Mouse (Mus musculus) embryonic facial prominence, embryonic 15.5 days (tissue): ENCODE data around the gene Phf13. TPM values are rescaled to one million over a fixed set of nuclear protein-coding genes. Genes with fewer than 3 reads are reported as not detected.

Source experiments
- ATAC-seq: fragments of 200-750 bp; cut with Nextera tagmentation; 2 replicates; pipeline ENCODE4 v1.8.0; 2017; ENCODE audit warnings: low read depth, moderate TSS enrichment; ENCODE audit not compliant: insufficient number of reproducible peaks, low FRiP score, low TSS enrichment
- H3K27ac ChIP-seq: fragments of 300-500 bp; sonication (generic); replicated peaks from 2 replicates; pipeline ENCODE4 v1.5.1; 2015; ENCODE audit warnings: mild to moderate bottlenecking, inconsistent platforms
- H3K27me3 ChIP-seq: fragments of 300-500 bp; sonication (generic); 2 replicates; pipeline ENCODE4 v1.6.1; 2015; ENCODE audit warnings: inconsistent platforms
- H3K36me3 ChIP-seq: fragments of 300-500 bp; sonication (generic); 2 replicates; pipeline ENCODE4 v1.6.1; 2015; ENCODE audit warnings: mild to moderate bottlenecking, inconsistent platforms
- H3K4me1 ChIP-seq: fragments of 300-500 bp; sonication (generic); 2 replicates; pipeline ENCODE4 v1.6.1; 2015; ENCODE audit warnings: inconsistent platforms
- H3K4me2 ChIP-seq: fragments of 300-500 bp; sonication (generic); replicated peaks from 2 replicates; pipeline ENCODE4 v1.6.1; 2015; ENCODE audit warnings: mild to moderate bottlenecking, inconsistent platforms
- H3K4me3 ChIP-seq: fragments of 300-500 bp; sonication (generic); replicated peaks from 2 replicates; pipeline ENCODE4 v1.5.1; 2015; ENCODE audit warnings: mild to moderate bottlenecking, inconsistent platforms
- H3K9ac ChIP-seq: fragments of 300-500 bp; sonication (generic); 2 replicates; pipeline ENCODE4 v1.6.1; 2015; ENCODE audit warnings: inconsistent platforms
- H3K9me3 ChIP-seq: fragments of 300-500 bp; sonication (generic); replicated peaks from 2 replicates; pipeline ENCODE4 v1.6.1; 2016; ENCODE audit warnings: inconsistent platforms
- WGBS: fragments of 180-500 bp; shearing (Covaris S2); methylation state at CpG from one replicate; pipeline ENCODE4 v1.1.7; 2015; 5-methylcytosine and 5-hydroxymethylcytosine counted together
- polyA plus RNA-seq: library from polyadenylated mRNA; unstranded; fragments of >200 nt; fragmentation: Nextera tagmentation; extraction: Ambion mirVana; gene quantifications from 2 replicates; pipeline ENCODE4 v1.2.1, GENCODE M21; 2015

The Phf13 gene
- polyA plus RNA-seq, 1 experiment from 2014 or later, result 34.6 TPM

- Histone ChIP-seq H3K36me3 (no peaks in the 10 kb centered on the region), H3K27me3 (no peaks in the 10 kb centered on the region), H3K4me3 (no peak overlapping the region), H3K4me1 (peaks cover 9% of the 10 kb centered on the region), H3K9ac (no peak overlapping the region), H3K4me2 (no peak overlapping the region), H3K9me3 (no peaks in the 10 kb centered on the region), H3K27ac (no peak overlapping the region)
- no peak for ATAC-seq
- 54% methylated on average over 4 of the region's 4 CpGs for WGBS
These were observed 5.3 kb upstream of the Phf13 start for GRCm38 (mm10) chr4:152001335-152001734.

GRCm38 (mm10) chr4:152000906-152001305 lies 4.8 kb upstream of the Phf13 start:
- H3K9me3 ChIP-seq, result no peaks in the 10 kb centered on the region
- no peak overlapping the region for H3K9ac ChIP-seq
- ATAC-seq, result no peak
- no peaks in the 10 kb centered on the region for H3K36me3 ChIP-seq
- H3K4me2 ChIP-seq, result no peak overlapping the region
- no peak overlapping the region for H3K27ac ChIP-seq
- WGBS, result 27% methylated on average over 4 of the region's 4 CpGs
- no peaks in the 10 kb centered on the region for H3K27me3 ChIP-seq
- no peak overlapping the region for H3K4me3 ChIP-seq
- peaks cover 9% of the 10 kb centered on the region for H3K4me1 ChIP-seq

GRCm38 (mm10) chr4:151999481-151999880 lies 3.4 kb upstream of the Phf13 start:
- no peaks in the 10 kb centered on the region for H3K9me3 ChIP-seq
- H3K9ac ChIP-seq, result no peak overlapping the region
- H3K27me3 ChIP-seq, result no peaks in the 10 kb centered on the region
- no peak for ATAC-seq
- WGBS, result 47% methylated on average over 3 of the region's 3 CpGs
- no peak overlapping the region for H3K27ac ChIP-seq
- H3K36me3 ChIP-seq, result no peaks in the 10 kb centered on the region
- H3K4me2 ChIP-seq, result no peak overlapping the region
- H3K4me3 ChIP-seq, result no peak overlapping the region
- H3K4me1 ChIP-seq, result peaks cover 10% of the 10 kb centered on the region

- H3K27me3 ChIP-seq, result no peaks in the 10 kb centered on the region
- H3K27ac ChIP-seq, result no peak overlapping the region
- H3K9ac ChIP-seq, result no peak overlapping the region
- ATAC-seq, result no peak
- no peaks in the 10 kb centered on the region for H3K9me3 ChIP-seq
- H3K4me2 ChIP-seq, result peak overlapping the region; percentile 52; the same call in 1 of the 2 replicates
- peaks cover 27% of the 10 kb centered on the region for H3K4me1 ChIP-seq
- H3K36me3 ChIP-seq, result peaks cover 7% of the 10 kb centered on the region
- WGBS, result 65% methylated on average over 3 of the region's 3 CpGs
- peak overlapping the region; percentile 93 for H3K4me3 ChIP-seq
These were observed 1.6 kb upstream of the Phf13 start for GRCm38 (mm10) chr4:151997701-151998100.

- peaks cover 27% of the 10 kb centered on the region for H3K4me1 ChIP-seq
- no peak for ATAC-seq
- H3K36me3 ChIP-seq, result peaks cover 15% of the 10 kb centered on the region
- H3K9ac ChIP-seq, result peak overlapping the region; percentile 61
- peak overlapping the region; percentile 52 for H3K4me2 ChIP-seq
- peak overlapping the region; percentile 93 for H3K4me3 ChIP-seq
- 4% methylated on average over 13 of the region's 13 CpGs for WGBS
- H3K27me3 ChIP-seq, result no peaks in the 10 kb centered on the region
- peak overlapping the region; percentile 91 for H3K27ac ChIP-seq
- H3K9me3 ChIP-seq, result no peaks in the 10 kb centered on the region
These were observed 829 bp upstream of the Phf13 start for GRCm38 (mm10) chr4:151996951-151997222.

GRCm38 (mm10) chr4:151995371-151996172 lies 486 bp downstream of the Phf13 start:
- WGBS, result under 1% methylated on average over 85 of the region's 111 CpGs
- ATAC-seq, result peak; percentile 27
- H3K4me2 ChIP-seq, result peak overlapping the region; percentile 52

GRCm38 (mm10) chr4:151994228-151995171 lies 1.6 kb downstream of the Phf13 start:
- no peak for ATAC-seq
- H3K4me1 ChIP-seq, result peaks cover 31% of the 10 kb centered on the region
- WGBS, result 2% methylated on average over 61 of the region's 61 CpGs
- H3K27me3 ChIP-seq, result no peaks in the 10 kb centered on the region
- H3K4me3 ChIP-seq, result peak overlapping the region; percentile 93
- peaks cover 39% of the 10 kb centered on the region for H3K36me3 ChIP-seq
- peak overlapping the region; percentile 93 for H3K9ac ChIP-seq
- H3K9me3 ChIP-seq, result no peaks in the 10 kb centered on the region
- H3K4me2 ChIP-seq, result peak overlapping the region; percentile 52
- peak overlapping the region; percentile 90 for H3K27ac ChIP-seq

More at GRCm38 (mm10) chr4:151995371-151996172, 486 bp downstream of the Phf13 start:
- H3K4me1 ChIP-seq, result peaks cover 27% of the 10 kb centered on the region
- H3K4me3 ChIP-seq, result peak overlapping the region; percentile 93
- H3K27me3 ChIP-seq, result no peaks in the 10 kb centered on the region
- peaks cover 28% of the 10 kb centered on the region for H3K36me3 ChIP-seq
- peak overlapping the region; percentile 90 for H3K27ac ChIP-seq
- H3K9me3 ChIP-seq, result no peaks in the 10 kb centered on the region
- H3K9ac ChIP-seq, result peak overlapping the region; percentile 93

GRCm38 (mm10) chr4:151993035-151993434 lies 3.0 kb downstream of the Phf13 start:
- H3K27ac ChIP-seq, result no peak overlapping the region
- 67% methylated on average over 6 of the region's 6 CpGs for WGBS
- no peak overlapping the region for H3K9ac ChIP-seq
- H3K27me3 ChIP-seq, result no peaks in the 10 kb centered on the region
- no peak overlapping the region for H3K4me2 ChIP-seq
- no peaks in the 10 kb centered on the region for H3K9me3 ChIP-seq
- ATAC-seq, result no peak
- H3K4me3 ChIP-seq, result no peak overlapping the region
- peaks cover 39% of the 10 kb centered on the region for H3K36me3 ChIP-seq
- peaks cover 39% of the 10 kb centered on the region for H3K4me1 ChIP-seq

GRCm38 (mm10) chr4:151992091-151992490 lies 4.0 kb downstream of the Phf13 start:
- H3K9me3 ChIP-seq, result no peaks in the 10 kb centered on the region
- no peak overlapping the region for H3K27ac ChIP-seq
- peaks cover 41% of the 10 kb centered on the region for H3K4me1 ChIP-seq
- H3K36me3 ChIP-seq, result peaks cover 39% of the 10 kb centered on the region
- WGBS, result 88% methylated on average over 9 of the region's 9 CpGs
- H3K4me3 ChIP-seq, result no peak overlapping the region
- H3K4me2 ChIP-seq, result no peak overlapping the region
- H3K27me3 ChIP-seq, result no peaks in the 10 kb centered on the region
- no peak overlapping the region for H3K9ac ChIP-seq
- no peak for ATAC-seq

- Histone ChIP-seq H3K4me3 (peak overlapping the region; percentile 65), H3K4me1 (peaks cover 51% of the 10 kb centered on the region), H3K4me2 (peak overlapping the region; percentile 81), H3K9ac (peak overlapping the region; percentile 91), H3K9me3 (no peaks in the 10 kb centered on the region), H3K36me3 (peaks cover 42% of the 10 kb centered on the region), H3K27me3 (no peaks in the 10 kb centered on the region), H3K27ac (peak overlapping the region; percentile 88; the same call in 1 of the 2 replicates)
- ATAC-seq, result no peak
- WGBS, result 27% methylated on average over 6 of the region's 6 CpGs
These were observed 7.0 kb downstream of the Phf13 start for GRCm38 (mm10) chr4:151989110-151989488.

GRCm38 (mm10) chr4:151988342-151989109 lies 7.5 kb downstream of the Phf13 start, which contains the start of gene Thap3:
TSS of gene Thap3 (minus strand) at chr4:151988997.
- Histone ChIP-seq H3K4me3 (peak within 1 kb of the TSS; percentile 65), H3K36me3 (peaks cover 44% of the 10 kb centered on the region), H3K27me3 (no peaks in the 10 kb centered on the region), H3K9me3 (no peaks in the 10 kb centered on the region), H3K4me1 (peaks cover 48% of the 10 kb centered on the region), H3K27ac (peak within 1 kb of the TSS; percentile 88), H3K4me2 (peak within 1 kb of the TSS; percentile 81), H3K9ac (peak within 1 kb of the TSS; percentile 91)
- ATAC-seq, result peak; percentile 77
- WGBS, result under 1% methylated on average over 54 of the region's 54 CpGs
